Mouse (Mus musculus) stomach, postnatal 0 days (tissue): ENCODE data around the gene Tbce.

ENCODE experiments used
- CTCF ChIP-seq: IDR thresholded peaks from 2 replicates; pipeline ENCODE4 v1.5.1; 2016; ENCODE audit warnings: antibody characterized with exemption, low read depth, mild to moderate bottlenecking, moderate library complexity
- EP300 ChIP-seq: optimal IDR thresholded peaks from 2 replicates; pipeline ENCODE3; 2016; ENCODE audit warnings: antibody characterized with exemption

DNA sequence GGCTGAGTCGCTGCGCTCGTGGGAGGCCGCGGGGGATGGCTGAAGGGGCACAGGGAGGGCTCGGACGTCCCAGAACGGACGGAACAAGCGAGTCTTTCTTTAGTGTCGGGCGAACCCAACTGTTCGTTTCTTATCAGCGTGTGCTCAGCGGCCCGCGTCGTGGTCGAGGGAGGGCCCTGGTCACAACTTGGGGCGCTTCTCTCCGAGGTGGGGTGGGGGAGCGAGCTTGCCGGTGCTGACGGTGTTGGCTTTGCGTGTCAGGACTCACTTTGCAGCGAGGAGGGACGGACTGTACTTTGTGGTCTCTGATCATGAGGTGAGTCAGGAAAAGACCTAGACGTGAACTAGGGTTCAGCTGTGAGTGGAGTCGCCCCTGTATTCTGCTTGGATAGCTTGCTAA is 84.5 kb downstream of the Tbce start:
- TF ChIP-seq CTCF (no peak), EP300 (no peak)
